Mouse (Mus musculus) liver, embryonic 13.5 days (tissue): Measurements from ENCODE around the gene Nmrk2. TPM values are rescaled to one million over a fixed set of nuclear protein-coding genes. Genes with fewer than 3 reads are reported as not detected.

Source experiments
- ATAC-seq: fragments of 200-750 bp; cut with Nextera tagmentation; 2 replicates; pipeline ENCODE4 v1.8.0; 2017; ENCODE audit warnings: low read depth, mild to moderate bottlenecking, moderate number of reproducible peaks, moderate library complexity
- DNase-seq: peaks from one replicate; pipeline ENCODE4 v3.0.0; 2022
- H3K27ac ChIP-seq: fragments of 300-500 bp; sonication (generic); 2 replicates; pipeline ENCODE4 v1.5.1; 2015; ENCODE audit warnings: moderate library complexity, mild to moderate bottlenecking, inconsistent platforms
- H3K27me3 ChIP-seq: fragments of 300-500 bp; sonication (generic); 2 replicates; pipeline ENCODE4 v1.6.1; 2015; ENCODE audit warnings: mild to moderate bottlenecking, inconsistent platforms
- H3K36me3 ChIP-seq: fragments of 300-500 bp; sonication (generic); 2 replicates; pipeline ENCODE4 v1.6.1; 2015; ENCODE audit warnings: mild to moderate bottlenecking, inconsistent platforms
- H3K4me1 ChIP-seq: fragments of 300-500 bp; sonication (generic); replicated peaks from 2 replicates; pipeline ENCODE4 v1.6.1; 2015; ENCODE audit warnings: inconsistent platforms
- H3K4me2 ChIP-seq: fragments of 300-500 bp; sonication (generic); 2 replicates; pipeline ENCODE4 v1.6.1; 2015; ENCODE audit warnings: inconsistent platforms, mild to moderate bottlenecking, moderate library complexity
- H3K4me3 ChIP-seq: fragments of 300-500 bp; sonication (generic); replicated peaks from 2 replicates; pipeline ENCODE4 v1.5.1; 2015; ENCODE audit warnings: mild to moderate bottlenecking, inconsistent platforms
- H3K9ac ChIP-seq: fragments of 300-500 bp; sonication (generic); 2 replicates; pipeline ENCODE4 v1.6.1; 2015; ENCODE audit warnings: mild to moderate bottlenecking, inconsistent platforms
- H3K9me3 ChIP-seq: fragments of 300-500 bp; sonication (generic); replicated peaks from 2 replicates; pipeline ENCODE4 v1.6.1; 2016; ENCODE audit warnings: inconsistent platforms
- WGBS: fragments of 180-500 bp; shearing (Covaris S2); methylation state at CpG from one replicate; pipeline ENCODE4 v1.1.7; 2015; ENCODE audit not compliant: insufficient replicate concordance; 5-methylcytosine and 5-hydroxymethylcytosine counted together
- polyA plus RNA-seq: library from polyadenylated mRNA; unstranded; fragments of >200 nt; fragmentation: Nextera tagmentation; extraction: Ambion mirVana; gene quantifications from 2 replicates; pipeline ENCODE4 v1.2.1, GENCODE M21; 2015

Nmrk2 gene
- not detected in 2 replicates for polyA plus RNA-seq

GRCm38 (mm10) chr10:81201807-81202758, at the start of gene Nmrk2:
TSS of gene Nmrk2 (minus strand) at chr10:81202051.
- DNase-seq (no peak), ATAC-seq (no peak)
- Histone ChIP-seq H3K4me2 (no peak within 1 kb of the TSS), H3K27me3 (peaks cover 42% of the 10 kb centered on the region), H3K4me1 (peaks cover 24% of the 10 kb centered on the region), H3K4me3 (no peak within 1 kb of the TSS), H3K27ac (peak within 1 kb of the TSS; percentile 40; the same call in 1 of the 2 replicates), H3K9ac (no peak within 1 kb of the TSS), H3K36me3 (no peaks in the 10 kb centered on the region), H3K9me3 (no peaks in the 10 kb centered on the region)
- 62% methylated on average over 13 of the region's 13 CpGs for WGBS

- no peak overlapping the region for H3K4me2 ChIP-seq
- no peak for DNase-seq
- no peak overlapping the region for H3K9ac ChIP-seq
- no peak overlapping the region for H3K4me3 ChIP-seq
- H3K9me3 ChIP-seq, result no peaks in the 10 kb centered on the region
- peaks cover 51% of the 10 kb centered on the region for H3K27me3 ChIP-seq
- no peaks in the 10 kb centered on the region for H3K36me3 ChIP-seq
- no peak overlapping the region for H3K27ac ChIP-seq
- no peak for ATAC-seq
- H3K4me1 ChIP-seq, result peaks cover 22% of the 10 kb centered on the region
- WGBS, result 66% methylated on average over 8 of the region's 8 CpGs
These were observed 47.6 kb upstream of the Nmrk2 start for GRCm38 (mm10) chr10:81249442-81249841.

GRCm38 (mm10) chr10:81247804-81248203, 46.0 kb upstream of the Nmrk2 start:
- H3K9ac ChIP-seq, result no peak overlapping the region
- no peaks in the 10 kb centered on the region for H3K36me3 ChIP-seq
- 75% methylated on average over 2 of the region's 2 CpGs for WGBS
- H3K4me1 ChIP-seq, result peaks cover 22% of the 10 kb centered on the region
- H3K9me3 ChIP-seq, result no peaks in the 10 kb centered on the region
- no peak overlapping the region for H3K4me3 ChIP-seq
- H3K4me2 ChIP-seq, result no peak overlapping the region
- no peak overlapping the region for H3K27ac ChIP-seq
- ATAC-seq, result no peak
- peaks cover 49% of the 10 kb centered on the region for H3K27me3 ChIP-seq
- no peak for DNase-seq

GRCm38 (mm10) chr10:81245166-81245565, 43.3 kb upstream of the Nmrk2 start:
- H3K9me3 ChIP-seq, result no peaks in the 10 kb centered on the region
- DNase-seq, result no peak
- peaks cover 17% of the 10 kb centered on the region for H3K4me1 ChIP-seq
- H3K4me3 ChIP-seq, result no peak overlapping the region
- H3K9ac ChIP-seq, result no peak overlapping the region
- H3K27me3 ChIP-seq, result peaks cover 54% of the 10 kb centered on the region
- H3K4me2 ChIP-seq, result no peak overlapping the region
- no peak for ATAC-seq
- WGBS, result 70% methylated on average over 6 of the region's 6 CpGs
- no peak overlapping the region for H3K27ac ChIP-seq
- no peaks in the 10 kb centered on the region for H3K36me3 ChIP-seq

- WGBS, result 7% methylated on average over 17 of the region's 17 CpGs
- DNase-seq (peak; percentile 58), ATAC-seq (peak; percentile 32; the same call in 1 of the 2 replicates)
- Histone ChIP-seq H3K27ac (no peak overlapping the region), H3K9ac (no peak overlapping the region), H3K4me3 (no peak overlapping the region), H3K27me3 (peaks cover 59% of the 10 kb centered on the region), H3K4me1 (peaks cover 15% of the 10 kb centered on the region), H3K36me3 (no peaks in the 10 kb centered on the region), H3K9me3 (no peaks in the 10 kb centered on the region), H3K4me2 (no peak overlapping the region)
These were observed 42.7 kb upstream of the Nmrk2 start for GRCm38 (mm10) chr10:81244595-81244994.

GRCm38 (mm10) chr10:81244146-81244545, 42.3 kb upstream of the Nmrk2 start:
- ATAC-seq (no peak), DNase-seq (no peak)
- peaks cover 64% of the 10 kb centered on the region for H3K27me3 ChIP-seq
- no peak overlapping the region for H3K4me3 ChIP-seq
- H3K4me1 ChIP-seq, result peaks cover 12% of the 10 kb centered on the region
- no peak overlapping the region for H3K4me2 ChIP-seq
- no peaks in the 10 kb centered on the region for H3K36me3 ChIP-seq
- H3K9ac ChIP-seq, result no peak overlapping the region
- H3K27ac ChIP-seq, result no peak overlapping the region
- WGBS, result 65% methylated on average over 4 of the region's 4 CpGs
- H3K9me3 ChIP-seq, result no peaks in the 10 kb centered on the region

GRCm38 (mm10) chr10:81242021-81242420, 40.2 kb upstream of the Nmrk2 start:
- Histone ChIP-seq H3K36me3 (no peaks in the 10 kb centered on the region), H3K9ac (no peak overlapping the region), H3K27ac (no peak overlapping the region), H3K4me2 (no peak overlapping the region), H3K27me3 (peaks cover 83% of the 10 kb centered on the region), H3K9me3 (no peaks in the 10 kb centered on the region), H3K4me3 (no peak overlapping the region), H3K4me1 (peaks cover 17% of the 10 kb centered on the region)
- no peak for ATAC-seq
- 81% methylated on average over 16 of the region's 16 CpGs for WGBS
- DNase-seq, result no peak

GRCm38 (mm10) chr10:81240876-81241275, 39.0 kb upstream of the Nmrk2 start:
- H3K27ac ChIP-seq, result no peak overlapping the region
- no peak overlapping the region for H3K9ac ChIP-seq
- H3K4me2 ChIP-seq, result no peak overlapping the region
- peaks cover 17% of the 10 kb centered on the region for H3K4me1 ChIP-seq
- H3K27me3 ChIP-seq, result peaks cover 91% of the 10 kb centered on the region
- H3K4me3 ChIP-seq, result no peak overlapping the region
- H3K9me3 ChIP-seq, result no peaks in the 10 kb centered on the region
- DNase-seq (peak; percentile 31), ATAC-seq (no peak)
- H3K36me3 ChIP-seq, result no peaks in the 10 kb centered on the region
- 18% methylated on average over 13 of the region's 13 CpGs for WGBS

- Histone ChIP-seq H3K4me2 (no peak overlapping the region), H3K27me3 (peaks cover 74% of the 10 kb centered on the region), H3K4me3 (no peak overlapping the region), H3K36me3 (no peaks in the 10 kb centered on the region), H3K27ac (no peak overlapping the region), H3K4me1 (peaks cover 14% of the 10 kb centered on the region), H3K9ac (no peak overlapping the region), H3K9me3 (no peaks in the 10 kb centered on the region)
- no peak for ATAC-seq
- no peak for DNase-seq
- 71% methylated on average over 2 of the region's 2 CpGs for WGBS
These were observed 36.8 kb upstream of the Nmrk2 start for GRCm38 (mm10) chr10:81238618-81239017.

GRCm38 (mm10) chr10:81236471-81237268, 34.8 kb upstream of the Nmrk2 start:
- peaks cover 66% of the 10 kb centered on the region for H3K27me3 ChIP-seq
- peaks cover 26% of the 10 kb centered on the region for H3K4me1 ChIP-seq
- no peak for DNase-seq
- H3K9me3 ChIP-seq, result no peaks in the 10 kb centered on the region
- H3K9ac ChIP-seq, result no peak overlapping the region
- H3K4me3 ChIP-seq, result no peak overlapping the region
- no peak overlapping the region for H3K27ac ChIP-seq
- H3K36me3 ChIP-seq, result no peaks in the 10 kb centered on the region
- no peak overlapping the region for H3K4me2 ChIP-seq
- 71% methylated on average over 12 of the region's 12 CpGs for WGBS
- no peak for ATAC-seq

GRCm38 (mm10) chr10:81234206-81234605, 32.4 kb upstream of the Nmrk2 start:
- Histone ChIP-seq H3K27me3 (peaks cover 66% of the 10 kb centered on the region), H3K4me3 (no peak overlapping the region), H3K36me3 (no peaks in the 10 kb centered on the region), H3K27ac (no peak overlapping the region), H3K9me3 (no peaks in the 10 kb centered on the region), H3K9ac (no peak overlapping the region), H3K4me2 (peak overlapping the region; percentile 76; the same call in 1 of the 2 replicates), H3K4me1 (peaks cover 31% of the 10 kb centered on the region)
- ATAC-seq, result no peak
- 68% methylated on average over 6 of the region's 6 CpGs for WGBS
- no peak for DNase-seq
